Mouse (Mus musculus) thymus, adult 2 months (tissue): Measurements from ENCODE around the gene Slc23a2. TPM values are rescaled to one million over a fixed set of nuclear protein-coding genes. Genes with fewer than 3 reads are reported as not detected.

Source experiments
- DNase-seq: peaks from one replicate; pipeline ENCODE4 v3.0.0; 2021
- H3K27ac ChIP-seq: fragments of 200-500 bp; 2 replicates; pipeline ENCODE4 v1.5.1; 2012; ENCODE audit warnings: low read length, control low read depth; ENCODE audit not compliant: control insufficient read depth, insufficient read depth
- H3K27me3 ChIP-seq: fragments of 200-500 bp; 2 replicates; pipeline ENCODE4 v1.6.1; 2012; ENCODE audit warnings: mild to moderate bottlenecking, low read length, moderate library complexity, mixed read lengths; ENCODE audit not compliant: control insufficient read depth, insufficient read depth
- H3K36me3 ChIP-seq: fragments of 200-500 bp; 2 replicates; pipeline ENCODE4 v1.6.1; 2012; ENCODE audit warnings: mild to moderate bottlenecking, low read length, moderate library complexity; ENCODE audit not compliant: control insufficient read depth, insufficient read depth
- H3K4me1 ChIP-seq: fragments of 200-500 bp; replicated peaks from 2 replicates; pipeline ENCODE4 v1.6.1; 2012; ENCODE audit warnings: low read length; ENCODE audit not compliant: control insufficient read depth, insufficient read depth
- H3K4me3 ChIP-seq: fragments of 200-500 bp; 2 replicates; pipeline ENCODE4 v1.5.1; 2012; ENCODE audit warnings: mild to moderate bottlenecking, low read length, control low read depth, moderate library complexity; ENCODE audit not compliant: control insufficient read depth, insufficient read depth
- CTCF ChIP-seq: fragments of 200-500 bp; IDR thresholded peaks from 2 replicates; pipeline ENCODE4 v1.5.1; 2012; ENCODE audit warnings: mild to moderate bottlenecking, control low read depth, low read length, moderate library complexity, borderline replicate concordance; ENCODE audit not compliant: control insufficient read depth, poor library complexity, insufficient read depth; ENCODE audit errors: extremely low read depth
- POLR2A ChIP-seq: fragments of 200-500 bp; IDR thresholded peaks from 2 replicates; pipeline ENCODE4 v1.6.1; 2012; ENCODE audit warnings: mild to moderate bottlenecking, low read length, control low read depth, moderate library complexity; ENCODE audit not compliant: control insufficient read depth, poor library complexity, insufficient read depth; ENCODE audit errors: extremely low read depth
- WGBS: fragments of 180-500 bp; shearing (Covaris S2); methylation state at CpG from one replicate; pipeline ENCODE4 v1.1.7; 2018; 5-methylcytosine and 5-hydroxymethylcytosine counted together
- polyA plus RNA-seq: library from polyadenylated mRNA; depleted of rRNA; stranded (reverse); fragments of >200 nt; gene quantifications from 2 replicates; pipeline ENCODE4 v1.2.3, GENCODE M21; 2012

The Slc23a2 gene
- polyA plus RNA-seq, 1 experiment: 51.7 TPM

DNA sequence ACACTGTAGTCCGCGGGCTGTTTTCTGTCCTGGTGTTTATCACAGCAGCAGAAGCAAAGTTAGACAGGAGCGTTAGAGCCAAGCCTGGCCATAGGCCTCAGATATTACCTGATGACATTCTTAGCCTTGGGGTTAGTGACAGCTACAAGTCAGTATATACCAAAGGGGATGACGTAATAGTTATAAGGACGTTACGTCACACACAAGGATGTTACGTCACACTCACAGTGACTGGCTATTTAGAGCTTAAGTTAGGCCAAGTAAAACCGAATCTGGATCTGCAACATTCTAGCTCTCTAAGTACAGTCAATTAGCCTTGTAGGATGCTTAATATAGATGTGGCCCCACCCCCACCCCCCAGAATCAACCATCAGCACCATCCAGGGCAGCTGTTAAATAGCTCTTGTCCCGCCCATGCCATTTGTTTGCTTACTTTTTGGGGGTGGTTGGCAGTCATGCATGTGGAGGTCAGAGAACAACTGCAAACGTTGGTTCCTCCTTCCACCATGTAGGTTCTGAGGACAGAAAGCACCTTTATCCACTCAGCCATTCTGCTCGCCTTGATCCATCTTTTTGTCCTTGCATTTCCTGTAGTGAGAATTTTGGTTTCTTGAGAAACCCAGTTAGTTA lies 96.7 kb downstream of the Slc23a2 start:
- Histone ChIP-seq H3K27me3 (no peaks in the 10 kb centered on the region), H3K4me1 (peaks cover 2% of the 10 kb centered on the region), H3K36me3 (no peaks in the 10 kb centered on the region), H3K27ac (no peak overlapping the region), H3K4me3 (no peak overlapping the region)
- TF ChIP-seq POLR2A (no peak), CTCF (no peak)
- WGBS: 92% methylated on average over 11 of the region's 11 CpGs
- DNase-seq: no peak

- Histone ChIP-seq H3K4me1 (peaks cover 2% of the 10 kb centered on the region), H3K27ac (no peak overlapping the region), H3K36me3 (no peaks in the 10 kb centered on the region), H3K4me3 (no peak overlapping the region), H3K27me3 (no peaks in the 10 kb centered on the region)
- WGBS: 70% methylated on average over 4 of the region's 4 CpGs
- no peak for DNase-seq
- TF ChIP-seq CTCF (no peak), POLR2A (no peak)
Measured at GRCm38 (mm10) chr2:132047364-132047763, 97.5 kb downstream of the Slc23a2 start.

GRCm38 (mm10) chr2:132046659-132047058 lies 98.2 kb downstream of the Slc23a2 start:
- Histone ChIP-seq H3K27me3 (no peaks in the 10 kb centered on the region), H3K4me3 (no peak overlapping the region), H3K4me1 (peaks cover under 1% of the 10 kb centered on the region), H3K27ac (no peak overlapping the region), H3K36me3 (no peaks in the 10 kb centered on the region)
- TF ChIP-seq CTCF: no peak
- TF ChIP-seq POLR2A: no peak
- WGBS: 98% methylated on average over 4 of the region's 4 CpGs
- no peak for DNase-seq

DNA sequence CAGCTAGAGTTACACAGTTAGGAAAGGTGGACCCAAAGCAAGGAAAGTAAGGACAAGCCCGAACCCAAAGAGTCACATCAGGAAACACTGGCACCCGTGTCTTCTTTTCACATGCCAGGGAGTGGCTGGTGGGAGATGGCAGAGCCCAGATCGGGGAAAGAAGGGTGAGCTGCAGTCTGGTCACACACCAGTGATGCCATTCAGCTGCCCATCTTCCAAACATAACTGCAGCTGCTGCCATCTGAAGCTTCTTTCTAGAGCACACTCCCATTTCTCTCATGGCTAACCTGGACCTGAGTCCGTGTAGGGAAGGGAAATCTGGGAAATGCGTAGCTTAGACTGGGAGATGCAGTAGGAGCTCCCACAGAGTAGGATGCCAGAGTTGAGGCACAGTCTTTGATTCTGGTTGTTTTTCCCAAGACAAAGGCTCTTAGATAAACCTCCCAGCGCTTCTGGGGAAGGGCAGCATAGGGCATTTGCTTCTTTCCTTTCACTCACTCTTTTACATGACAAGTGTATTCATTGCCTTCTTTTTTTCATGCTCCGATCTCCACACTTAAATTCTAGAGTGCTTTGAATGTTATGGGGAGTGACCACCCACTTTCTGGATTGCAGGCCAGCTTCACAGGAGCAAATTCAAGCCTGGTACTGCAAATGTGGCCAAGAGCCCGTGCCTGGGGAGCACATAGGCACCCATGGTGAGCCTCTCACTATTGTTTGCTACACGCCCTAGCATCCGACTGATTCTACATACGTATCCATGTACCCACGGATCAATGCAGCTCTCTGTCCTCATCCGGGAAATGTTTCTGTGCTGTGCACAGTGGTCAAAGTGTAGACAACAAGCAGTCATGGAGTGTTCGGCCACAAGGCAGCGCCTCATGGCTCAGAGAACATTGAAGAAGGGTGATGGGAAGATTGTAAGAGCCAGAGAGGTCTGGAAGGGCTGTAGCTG lies 100.3 kb downstream of the Slc23a2 start:
- no peak for DNase-seq
- H3K27me3 ChIP-seq: no peaks in the 10 kb centered on the region
- no peak overlapping the region for H3K4me3 ChIP-seq
- H3K27ac ChIP-seq: no peak overlapping the region
- no peak for TF ChIP-seq CTCF
- TF ChIP-seq POLR2A: no peak
- 95% methylated on average over 15 of the region's 15 CpGs for WGBS
- peaks cover 9% of the 10 kb centered on the region for H3K4me1 ChIP-seq
- H3K36me3 ChIP-seq: no peaks in the 10 kb centered on the region

- no peak for DNase-seq
- Histone ChIP-seq H3K27ac (no peak overlapping the region), H3K27me3 (no peaks in the 10 kb centered on the region), H3K4me1 (peaks cover 11% of the 10 kb centered on the region), H3K4me3 (no peak overlapping the region), H3K36me3 (no peaks in the 10 kb centered on the region)
- WGBS: 91% methylated on average over 13 of the region's 13 CpGs
- TF ChIP-seq POLR2A (no peak), CTCF (no peak)
Measured at GRCm38 (mm10) chr2:132043101-132043621, 101.7 kb downstream of the Slc23a2 start.

- H3K4me3 ChIP-seq: no peak overlapping the region
- peak overlapping the region; percentile 33; the same call in 1 of the 2 replicates for H3K27ac ChIP-seq
- peak; percentile 40 for DNase-seq
- no peak for TF ChIP-seq CTCF
- no peak for TF ChIP-seq POLR2A
- H3K36me3 ChIP-seq: no peaks in the 10 kb centered on the region
- WGBS: 8% methylated on average over 7 of the region's 7 CpGs
- peaks cover 22% of the 10 kb centered on the region for H3K4me1 ChIP-seq
- H3K27me3 ChIP-seq: no peaks in the 10 kb centered on the region
Measured at GRCm38 (mm10) chr2:132039894-132040293, 105.0 kb downstream of the Slc23a2 start.
